Mouse (Mus musculus) right cerebral cortex, adult 18-20 months (tissue): ENCODE results near the gene Bsg.
"Not testable (repeated sequence)": the region's sequence is repeated elsewhere in the genome, so short reads cannot be mapped to it uniquely, and the experiment has no call there.

Source experiments
- DNase-seq: peaks from one replicate; pipeline ENCODE4 v3.0.0; 2022; ENCODE audit warnings: mixed read lengths

The Bsg gene

DNA sequence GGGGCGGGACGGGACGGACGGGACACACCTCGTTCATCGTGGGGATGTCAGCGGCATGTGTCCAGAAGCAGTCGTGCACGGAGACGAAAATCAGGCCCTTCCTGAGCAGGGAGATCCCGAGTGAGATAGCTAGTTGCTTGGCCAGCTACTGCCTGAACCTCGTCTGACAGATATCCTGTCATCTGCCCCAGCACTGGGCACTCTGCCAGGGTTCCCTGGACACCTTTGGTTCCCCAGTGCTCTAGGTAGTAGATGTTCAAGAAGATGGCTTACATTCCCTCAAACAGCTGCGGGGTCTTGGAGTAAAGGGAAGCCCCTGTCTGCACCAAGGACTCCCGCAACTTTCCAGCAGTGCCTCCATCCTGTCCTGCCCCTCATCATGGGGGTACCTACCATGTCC lies 32.4 kb downstream of the Bsg start:
- no peak for DNase-seq

DNA sequence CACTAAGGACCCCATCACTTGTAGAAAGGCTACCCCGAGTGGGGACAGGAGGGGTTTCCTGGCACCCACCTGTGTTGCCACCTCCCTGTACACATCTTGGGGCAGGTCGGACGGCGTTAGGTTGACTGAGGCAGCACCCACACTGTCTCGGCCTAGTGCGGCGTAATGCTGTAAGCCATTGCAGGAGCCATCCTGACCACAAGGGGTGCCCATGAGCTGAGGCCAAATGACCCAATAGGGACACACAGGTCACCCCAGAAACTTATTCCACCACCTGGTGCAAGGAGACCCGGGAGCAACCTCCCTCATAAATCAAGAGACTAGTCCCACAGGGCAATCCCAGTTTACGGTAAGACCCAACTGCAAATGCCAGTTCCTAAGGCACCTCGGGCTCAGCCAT lies 34.0 kb downstream of the Bsg start:
- no peak for DNase-seq

DNA sequence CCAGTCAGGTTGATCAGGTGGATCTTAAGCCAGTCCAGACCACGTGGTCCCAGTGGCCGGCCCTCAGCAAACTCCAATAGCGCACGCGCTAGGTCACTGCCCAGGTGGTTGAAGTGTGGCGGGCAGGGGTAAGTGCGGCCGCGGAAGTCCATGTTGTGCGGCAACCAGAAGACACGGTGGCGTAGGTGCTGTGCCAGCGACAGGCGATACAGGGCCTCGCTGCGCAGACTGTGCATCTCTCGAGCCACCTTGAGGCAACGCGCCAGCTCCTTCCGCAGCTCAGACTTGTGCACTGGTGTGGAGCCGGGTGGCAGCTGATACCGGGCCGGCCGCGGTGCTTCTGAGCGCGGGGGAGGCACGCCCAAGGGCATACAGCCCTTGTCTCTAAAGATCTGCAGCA lies 34.9 kb downstream of the Bsg start:
- DNase-seq = no peak

DNA sequence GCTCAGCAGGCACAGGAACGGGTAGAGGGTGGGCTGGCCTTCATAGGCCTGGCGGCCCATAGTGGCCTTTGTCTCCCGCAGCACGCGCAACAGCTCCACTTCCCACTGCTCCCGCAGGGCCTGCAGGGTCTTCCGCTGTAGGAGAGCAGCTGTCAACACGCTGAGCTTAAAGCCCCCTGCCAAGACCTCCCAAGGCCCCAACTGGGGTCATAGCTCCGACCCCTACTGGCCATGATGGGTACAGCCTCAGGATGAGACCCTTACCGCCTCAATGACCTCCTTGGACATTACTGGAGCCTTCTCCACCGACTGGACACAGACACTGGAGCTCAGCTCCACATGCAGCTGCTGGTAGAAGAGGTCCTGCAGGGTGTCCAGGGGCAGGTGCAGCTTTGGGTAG lies 36.6 kb downstream of the Bsg start:
- DNase-seq = no peak

DNA sequence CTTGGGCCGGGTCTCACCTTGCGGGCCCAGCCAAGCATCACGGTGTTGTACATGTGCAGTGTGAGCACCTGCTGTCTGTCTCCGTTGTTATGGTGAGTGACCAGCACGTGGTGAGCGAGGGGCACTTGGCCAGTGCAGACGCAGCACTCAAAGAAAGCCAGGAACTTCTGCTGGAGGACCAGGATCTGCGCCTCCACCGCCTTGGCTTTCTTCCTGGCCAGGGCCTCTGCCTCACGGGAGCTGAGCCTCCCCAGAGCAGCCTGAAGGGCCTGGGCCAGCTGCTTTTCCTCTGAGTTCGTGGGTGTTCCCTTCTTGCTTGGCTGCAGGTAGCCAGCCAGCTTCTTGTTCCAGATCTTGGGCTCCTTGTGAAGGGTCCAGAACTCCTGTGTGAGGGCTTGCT lies 38.9 kb downstream of the Bsg start:
- DNase-seq = no peak

DNA sequence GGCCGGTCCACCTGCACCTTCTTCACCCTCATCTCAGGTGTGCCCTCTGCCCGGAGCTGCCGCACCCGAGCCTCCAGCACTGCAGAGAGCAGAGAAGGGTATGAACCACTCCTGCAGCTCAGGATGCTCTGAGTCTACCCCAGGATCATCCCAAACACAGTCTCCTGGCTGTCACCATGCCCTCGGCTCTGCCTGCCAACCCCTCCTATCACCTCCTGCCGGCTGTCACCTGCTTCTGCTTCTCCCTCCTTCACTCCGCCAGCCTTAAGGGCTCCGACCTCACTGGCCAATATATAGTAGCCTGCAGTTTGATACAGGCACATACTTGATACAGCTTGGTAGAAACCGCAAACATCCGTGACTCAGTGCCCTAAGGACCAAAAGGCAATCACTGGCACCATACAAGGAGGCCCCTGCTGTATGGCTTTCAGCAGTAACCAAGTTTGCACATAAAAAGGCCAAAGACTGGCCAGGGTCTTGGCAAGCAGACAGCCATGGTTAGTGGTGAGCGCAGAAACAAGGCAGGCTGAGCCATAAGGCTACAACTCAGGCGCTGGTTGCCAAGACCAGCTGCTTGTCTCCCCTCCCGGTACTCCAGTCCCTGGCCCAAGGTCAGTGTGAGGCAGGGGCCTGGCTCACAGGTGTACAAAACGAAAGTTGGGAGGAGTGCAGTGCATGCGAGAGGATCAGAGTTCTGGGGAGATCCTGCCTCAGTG lies 39.5 kb downstream of the Bsg start:
- DNase-seq = no peak

DNA sequence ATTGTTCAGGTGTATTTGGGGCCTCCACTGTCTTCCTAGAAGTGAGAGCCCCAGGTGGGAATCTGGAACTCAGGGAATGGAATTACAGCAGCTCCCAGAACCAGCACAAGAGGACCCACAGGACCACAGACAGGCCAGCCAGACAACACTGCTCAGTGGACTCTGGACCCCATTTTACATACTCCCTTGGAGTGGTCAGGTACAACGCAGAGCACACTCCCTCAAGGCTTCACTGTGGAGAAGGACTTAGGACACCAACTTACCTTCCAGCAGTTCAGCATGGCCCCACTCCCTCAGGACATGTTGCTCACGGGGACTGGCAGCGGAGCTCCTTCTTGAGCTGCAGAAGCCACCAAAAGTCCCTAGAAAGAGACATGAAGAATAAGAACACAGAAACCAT lies 41.1 kb downstream of the Bsg start:
- DNase-seq = no peak

DNA sequence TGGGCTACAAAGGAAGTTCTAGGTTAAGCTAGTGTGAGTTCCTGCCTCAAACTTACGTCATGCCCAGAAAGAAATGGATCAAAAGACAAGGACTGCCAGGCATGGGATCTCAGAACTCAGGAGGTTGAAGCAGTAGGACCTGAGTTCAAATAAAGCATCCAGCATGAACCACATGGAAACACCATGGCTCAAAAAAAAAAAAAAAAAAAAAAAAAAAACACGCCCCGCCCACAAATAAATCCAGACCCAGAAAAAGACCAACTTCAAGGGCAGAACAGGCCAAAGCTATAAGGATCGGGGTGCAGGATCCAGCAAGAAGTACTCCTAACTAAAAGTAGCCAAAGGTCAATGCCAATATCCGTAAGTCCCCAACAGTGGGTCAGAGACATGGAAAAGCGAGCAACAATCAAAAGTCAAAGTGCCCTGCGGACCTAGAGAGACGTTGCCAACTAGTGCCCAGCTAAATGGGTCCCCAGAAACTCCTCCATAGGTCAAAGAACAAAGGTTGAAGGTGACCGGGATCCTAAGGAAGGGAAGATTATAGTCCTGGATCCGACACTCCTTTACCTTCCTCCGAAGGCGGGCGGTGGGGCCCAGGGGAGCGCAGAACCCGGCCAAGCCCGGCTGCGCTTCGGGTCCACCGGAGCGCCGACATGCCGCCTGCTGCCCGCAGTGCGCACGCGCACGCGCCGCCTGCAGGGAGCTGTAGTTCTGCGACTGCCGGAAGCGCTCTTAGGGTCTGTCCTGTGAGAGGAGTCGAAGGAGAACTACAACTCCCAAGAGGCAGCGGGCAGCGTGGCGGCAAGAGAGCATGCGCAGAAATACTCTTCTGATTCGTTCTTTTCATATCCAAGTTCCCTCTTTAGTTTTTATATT lies 41.8 kb downstream of the Bsg start, which contains the start of gene Polrmt:
Polrmt (minus strand) TSS at position 684 of the 876 bp plus-strand sequence.
- peak; percentile 98 for DNase-seq

DNA sequence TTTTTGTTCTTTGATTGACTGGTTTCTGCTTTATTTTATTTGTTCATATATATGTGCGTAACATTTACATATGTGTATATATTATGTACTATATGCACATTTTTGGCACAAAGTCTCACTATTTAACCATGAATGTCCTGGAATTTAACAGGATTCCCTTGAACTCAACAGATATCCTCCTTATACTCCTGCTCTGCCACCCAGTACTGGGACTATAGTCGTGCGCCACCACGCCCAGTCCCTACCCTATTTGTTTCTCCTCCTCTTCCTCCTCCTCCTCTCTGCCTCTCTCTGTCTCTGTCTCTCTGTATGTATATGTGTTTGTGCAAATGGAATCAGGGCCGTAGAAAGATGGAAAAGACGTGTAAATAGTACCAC lies 42.5 kb downstream of the Bsg start:
- no peak for DNase-seq

DNA sequence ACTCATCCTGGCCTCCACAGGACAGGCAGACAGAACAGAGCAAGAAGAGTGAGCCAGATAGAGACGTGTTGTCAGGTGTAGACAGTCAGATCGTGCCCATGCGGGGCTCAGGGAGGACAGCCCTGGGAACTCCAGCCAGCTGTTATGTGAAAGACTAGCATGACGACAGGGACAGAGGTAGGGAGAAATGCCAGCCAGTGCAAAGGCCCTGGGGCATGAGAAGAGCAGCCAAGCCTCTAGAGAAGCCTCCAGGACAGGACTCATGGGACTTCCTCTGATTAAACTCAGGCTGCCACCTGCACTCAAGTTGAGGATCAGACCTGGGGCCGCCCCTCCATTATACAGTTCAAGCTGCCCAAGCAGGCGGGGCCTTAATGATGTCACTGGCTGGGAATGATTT lies 44.2 kb downstream of the Bsg start:
- no peak for DNase-seq

DNA sequence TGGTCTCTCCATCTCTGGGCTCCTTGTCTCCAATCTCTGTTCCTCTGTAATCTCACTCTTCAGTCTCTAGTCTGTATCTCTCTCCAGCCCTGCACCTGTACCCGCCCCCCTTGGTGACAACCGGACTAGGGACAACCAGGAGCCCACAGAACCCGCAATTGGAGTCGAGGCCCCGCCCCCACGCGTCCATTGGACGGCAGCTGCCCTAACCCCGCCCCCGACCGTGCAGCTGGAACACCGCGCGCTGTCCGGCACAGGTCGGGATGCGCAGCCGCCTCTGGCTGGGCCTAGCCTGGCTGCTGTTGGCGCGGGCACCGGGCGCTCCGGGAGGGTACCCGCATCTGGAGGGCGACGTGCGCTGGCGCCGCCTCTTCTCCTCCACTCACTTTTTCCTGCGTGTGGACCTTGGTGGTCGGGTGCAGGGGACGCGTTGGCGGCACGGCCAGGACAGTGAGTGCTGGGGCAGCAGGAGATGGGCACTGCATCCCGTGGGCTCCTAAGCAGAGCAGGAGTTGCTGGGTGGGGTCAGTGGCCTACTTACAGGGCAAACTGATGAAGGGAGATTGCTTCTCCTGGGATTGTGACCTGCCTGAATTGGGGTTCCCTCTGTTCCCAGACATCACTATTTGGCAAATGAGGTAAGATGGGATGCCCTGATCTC lies 50.7 kb downstream of the Bsg start, which contains the start of gene Fgf22:
Fgf22 (plus strand) TSS at position 221 of the 661 bp plus-strand sequence.
- peak; percentile 90 for DNase-seq

DNA sequence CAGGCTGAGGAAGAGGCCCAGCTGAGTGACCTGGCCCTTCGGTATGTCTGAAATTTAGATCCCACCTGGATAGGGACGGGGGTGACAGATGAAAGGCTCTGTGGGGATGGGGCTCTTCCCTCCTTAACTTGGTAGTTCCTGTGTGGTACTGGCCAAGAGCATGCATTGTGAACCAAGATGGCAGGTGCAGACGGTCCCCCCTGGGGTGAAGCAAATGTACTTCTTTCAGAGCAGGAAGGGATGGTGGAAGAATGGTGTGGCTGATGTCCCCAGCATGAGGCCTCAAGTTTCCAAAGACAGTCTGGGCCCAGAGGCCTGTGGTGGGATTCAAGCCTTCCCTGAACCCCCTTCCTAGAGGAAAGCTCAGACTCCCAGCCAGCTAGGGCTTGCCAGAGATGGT lies 51.6 kb downstream of the Bsg start:
- DNase-seq = no peak

DNA sequence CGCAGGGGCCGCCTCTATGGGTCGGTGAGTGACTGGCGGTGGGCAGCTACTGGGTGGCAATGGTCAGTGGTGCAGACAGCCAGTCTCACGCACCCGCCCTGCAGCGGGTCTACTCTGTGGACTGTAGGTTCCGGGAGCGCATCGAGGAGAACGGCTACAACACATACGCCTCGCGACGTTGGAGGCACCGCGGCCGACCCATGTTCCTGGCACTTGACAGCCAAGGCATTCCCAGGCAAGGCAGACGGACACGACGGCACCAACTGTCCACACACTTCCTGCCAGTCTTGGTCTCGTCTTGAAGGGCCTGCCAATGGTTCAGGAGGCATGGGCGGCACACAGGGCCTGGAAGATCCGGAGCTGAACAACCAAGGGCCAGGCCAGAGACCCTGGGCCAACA lies 52.4 kb downstream of the Bsg start:
- no peak for DNase-seq

DNA sequence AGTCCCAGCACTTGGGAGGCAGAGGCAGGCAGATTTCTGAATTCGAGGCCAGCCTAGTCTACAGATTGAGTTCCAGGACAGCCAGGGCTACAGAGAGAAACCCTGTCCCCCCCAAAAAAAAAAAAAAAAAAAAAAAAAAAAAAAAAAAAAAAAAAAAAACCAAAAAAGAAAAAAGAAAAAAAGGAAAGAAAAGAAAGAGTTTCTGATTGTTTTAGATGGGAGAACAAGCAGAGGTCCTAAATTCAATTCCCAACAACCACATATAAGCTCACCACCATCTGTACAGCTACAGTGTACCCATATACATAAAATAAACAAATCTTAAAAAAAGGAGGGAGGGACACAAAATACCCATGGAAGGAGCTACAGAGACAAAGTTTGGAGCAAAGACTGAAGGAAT lies 55.4 kb downstream of the Bsg start:
- DNase-seq = not testable (repeated sequence)

DNA sequence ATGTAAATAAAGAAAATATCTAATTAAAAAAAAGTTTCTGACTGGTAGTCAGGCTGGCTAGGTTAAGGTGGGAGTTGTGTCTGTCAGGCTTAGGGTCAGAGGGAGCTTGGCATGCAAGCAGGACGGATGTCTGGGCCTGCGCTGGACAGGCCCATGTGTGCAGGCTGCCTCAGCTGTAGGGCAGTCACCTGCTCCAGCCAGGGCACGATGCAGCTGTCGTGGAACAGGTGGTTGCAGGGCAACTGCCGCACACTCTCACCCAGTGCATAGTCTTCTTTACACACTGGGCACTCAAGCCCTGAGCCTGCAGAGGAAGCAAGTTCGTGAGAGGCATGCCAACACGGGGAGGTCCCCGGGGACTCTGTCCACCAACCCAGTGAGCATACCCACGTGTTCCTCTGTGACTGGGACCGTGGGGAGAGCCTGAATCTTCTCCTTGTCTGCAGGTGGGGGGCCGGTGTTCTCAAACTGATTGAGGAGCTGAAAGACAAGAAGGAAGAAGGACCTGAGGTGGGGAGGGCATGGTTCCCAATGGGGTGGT lies 56.4 kb downstream of the Bsg start:
- DNase-seq = no peak
